In the genomic region with DNA sequence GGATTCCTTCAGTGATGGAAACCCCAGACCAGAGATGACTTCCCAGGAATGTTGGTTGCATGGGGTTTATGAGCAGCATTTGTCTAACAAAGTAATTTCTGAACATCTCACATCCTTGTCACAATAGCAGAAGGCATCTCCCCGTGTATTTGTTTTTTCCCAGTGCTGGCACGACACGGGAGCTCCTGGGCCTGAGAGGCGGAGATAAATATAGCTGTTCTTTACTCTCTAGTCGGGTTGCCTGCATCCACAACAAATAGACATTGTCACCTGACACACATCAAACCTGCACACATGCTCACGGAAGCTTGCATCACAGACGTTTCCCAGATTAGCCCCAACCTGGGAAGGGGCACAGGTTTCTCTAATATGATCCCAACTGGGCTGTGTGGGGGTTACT, we compare ENCODE assay signal across 22 mouse cellular contexts. TPM values are rescaled to one million over a fixed set of nuclear protein-coding genes. Genes with fewer than 3 reads are reported as not detected.
"Had no signal": no experiment of that assay in that cellular context is flagged by ENCODE, and none has a peak within 500 bp of the region (broad histone marks: within the 10 kb centered on the region; RNA-seq: fewer than 3 reads in every experiment).

No protein-coding gene starts in this region.

- DNase-seq: heart, postnatal 10 days; heart, postnatal 14 days; heart, postnatal 36 days; heart, postnatal 4 days; kidney, adult 11 months; kidney, adult 18-20 months; kidney, adult 2 months; kidney, adult 8-10 months; kidney, adult 9 months; kidney, postnatal 10 days; kidney, postnatal 14 days; kidney, postnatal 25 days; kidney, postnatal 36 days; kidney, postnatal 4 days; layer of hippocampus, postnatal 36 days had no signal

- ATAC-seq: hindbrain, embryonic 16.5 days; hindbrain, postnatal 0 days; inflammation-experienced regulatory T-cells, adult 6 months; intestine, embryonic 15.5 days; intestine, embryonic 16.5 days; intestine, postnatal 0 days had no signal

RNA-seq across cellular contexts. Expression of gene Ntrk3, which starts 30.1 kb away (rescaled TPM):
- total RNA-seq: hematopoietic stem cell, adult 5-6 weeks had no signal
